Mouse (Mus musculus) heart, postnatal 0 days (tissue): ENCODE measurements around the gene Tns3. TPM values are rescaled to one million over a fixed set of nuclear protein-coding genes. Genes with fewer than 3 reads are reported as not detected.

ENCODE experiments used
- ATAC-seq: fragments of 200-750 bp; cut with Nextera tagmentation; 2 replicates; pipeline ENCODE4 v1.8.0; 2017; ENCODE audit warnings: low read depth, moderate number of reproducible peaks, moderate library complexity; ENCODE audit not compliant: insufficient read depth
- DNase-seq: peaks from one replicate; pipeline ENCODE4 v3.0.0-alpha.2; 2016; ENCODE audit warnings: low spot score
- H3K27ac ChIP-seq: fragments of 300-500 bp; sonication (generic); 2 replicates; pipeline ENCODE4 v1.5.1; 2014; ENCODE audit warnings: low read depth, mild to moderate bottlenecking
- H3K27me3 ChIP-seq: fragments of 300-500 bp; sonication (generic); 2 replicates; pipeline ENCODE4 v1.6.1; 2014; ENCODE audit warnings: low read length, mixed read lengths; ENCODE audit not compliant: control insufficient read depth, insufficient read depth
- H3K36me3 ChIP-seq: fragments of 300-500 bp; sonication (generic); replicated peaks from 2 replicates; pipeline ENCODE4 v1.6.1; 2014; ENCODE audit warnings: low read length, mixed read lengths; ENCODE audit not compliant: control insufficient read depth, insufficient read depth
- H3K4me1 ChIP-seq: fragments of 300-500 bp; sonication (generic); 2 replicates; pipeline ENCODE4 v1.6.1; 2014; ENCODE audit warnings: antibody characterized with exemption; ENCODE audit not compliant: control insufficient read depth, insufficient read depth
- H3K4me2 ChIP-seq: fragments of 300-500 bp; sonication (generic); 2 replicates; pipeline ENCODE4 v1.6.1; 2014; ENCODE audit warnings: low read depth, mild to moderate bottlenecking, low read length, moderate library complexity
- H3K4me3 ChIP-seq: fragments of 300-500 bp; sonication (generic); 2 replicates; pipeline ENCODE4 v1.5.1; 2014; ENCODE audit warnings: low read depth, low read length
- H3K9ac ChIP-seq: fragments of 300-500 bp; sonication (generic); replicated peaks from 2 replicates; pipeline ENCODE4 v1.6.1; 2014; ENCODE audit warnings: low read depth, low read length, mixed read lengths
- H3K9me3 ChIP-seq: fragments of 300-500 bp; sonication (generic); replicated peaks from 2 replicates; pipeline ENCODE4 v1.6.1; 2016; ENCODE audit warnings: low read length; ENCODE audit not compliant: control insufficient read depth
- CTCF ChIP-seq: IDR thresholded peaks from 2 replicates; pipeline ENCODE4 v1.5.1; 2016; ENCODE audit warnings: antibody characterized with exemption, control low read depth, low read depth
- EP300 ChIP-seq: IDR thresholded peaks from 2 replicates; pipeline ENCODE4 v1.6.1; 2016; ENCODE audit warnings: antibody characterized with exemption, low read depth
- WGBS: fragments of 180-500 bp; shearing (Covaris S2); extraction: QIAGEN DNeasy Blood & Tissue Kit; methylation state at CpG from one replicate; pipeline ENCODE4 v1.1.7; 2014; 5-methylcytosine and 5-hydroxymethylcytosine counted together
- polyA plus RNA-seq: library from polyadenylated mRNA; unstranded; fragments of >200 nt; fragmentation: Nextera tagmentation; extraction: Ambion mirVana; gene quantifications from 2 replicates; pipeline ENCODE4 v1.2.1, GENCODE M21; 2015
- total RNA-seq: library from RNA; depleted of rRNA; stranded (reverse); fragments of >200 nt; gene quantifications from 2 replicates; pipeline ENCODE4 v1.2.3, GENCODE M21; 2014; ENCODE audit warnings: low replicate concordance

The Tns3 gene
- total and polyA plus RNA-seq, 2 experiments from 2014 or later, result 7.6 to 31.7 TPM

DNA sequence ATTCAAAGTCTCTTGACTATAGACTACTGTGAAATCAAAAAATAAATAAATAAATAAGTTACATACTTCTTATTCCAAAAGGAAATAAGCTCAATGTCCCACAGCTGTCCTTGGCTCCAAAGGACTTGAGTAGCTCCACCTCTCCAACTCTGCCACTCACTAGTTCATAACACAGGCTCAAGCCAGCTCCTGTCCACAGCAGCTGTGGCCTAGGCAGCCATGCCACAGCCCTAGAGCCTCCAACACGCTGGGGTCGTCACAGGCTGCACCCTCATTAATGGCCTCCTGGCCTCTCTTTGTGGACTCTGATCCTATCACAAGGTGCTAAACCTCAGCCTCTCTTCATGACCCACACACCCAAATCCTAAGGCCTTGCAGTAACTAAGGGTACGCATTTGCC, 18.7 kb downstream of the Tns3 start:
- no peak for ATAC-seq
- H3K9ac ChIP-seq, result no peak overlapping the region
- no peaks in the 10 kb centered on the region for H3K36me3 ChIP-seq
- no peak overlapping the region for H3K4me3 ChIP-seq
- WGBS, result 77% methylated on average over 3 of the region's 3 CpGs
- H3K27me3 ChIP-seq, result no peaks in the 10 kb centered on the region
- no peak overlapping the region for H3K4me2 ChIP-seq
- no peak for DNase-seq
- H3K9me3 ChIP-seq, result no peaks in the 10 kb centered on the region
- H3K27ac ChIP-seq, result no peak overlapping the region
- peaks cover 24% of the 10 kb centered on the region for H3K4me1 ChIP-seq
- TF ChIP-seq EP300, result no peak

DNA sequence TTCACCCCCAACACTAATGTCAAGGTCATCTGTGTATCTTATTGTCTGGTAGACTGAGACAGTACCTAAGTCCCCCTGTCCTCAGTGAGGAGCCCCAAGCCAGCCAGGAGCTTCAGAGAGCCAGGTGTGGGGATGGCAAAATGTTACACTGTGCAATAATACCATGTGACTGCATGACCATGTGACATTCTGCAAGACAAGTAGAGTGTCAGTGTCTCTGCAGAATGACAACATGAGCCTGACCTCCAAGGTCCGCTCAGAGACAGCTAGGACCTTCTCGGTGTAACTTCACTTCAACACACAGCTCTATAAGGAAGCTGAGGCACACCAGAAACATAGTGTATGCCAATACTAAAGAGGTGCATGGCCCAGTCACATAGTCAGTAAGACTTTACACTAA, 20.1 kb downstream of the Tns3 start:
- H3K27ac ChIP-seq, result no peak overlapping the region
- H3K4me3 ChIP-seq, result no peak overlapping the region
- H3K9me3 ChIP-seq, result no peaks in the 10 kb centered on the region
- no peak overlapping the region for H3K4me2 ChIP-seq
- peaks cover 27% of the 10 kb centered on the region for H3K4me1 ChIP-seq
- WGBS, result 96% methylated on average over 2 of the region's 2 CpGs
- no peaks in the 10 kb centered on the region for H3K27me3 ChIP-seq
- ATAC-seq (no peak), DNase-seq (no peak)
- no peak for TF ChIP-seq EP300
- H3K9ac ChIP-seq, result no peak overlapping the region
- H3K36me3 ChIP-seq, result no peaks in the 10 kb centered on the region

DNA sequence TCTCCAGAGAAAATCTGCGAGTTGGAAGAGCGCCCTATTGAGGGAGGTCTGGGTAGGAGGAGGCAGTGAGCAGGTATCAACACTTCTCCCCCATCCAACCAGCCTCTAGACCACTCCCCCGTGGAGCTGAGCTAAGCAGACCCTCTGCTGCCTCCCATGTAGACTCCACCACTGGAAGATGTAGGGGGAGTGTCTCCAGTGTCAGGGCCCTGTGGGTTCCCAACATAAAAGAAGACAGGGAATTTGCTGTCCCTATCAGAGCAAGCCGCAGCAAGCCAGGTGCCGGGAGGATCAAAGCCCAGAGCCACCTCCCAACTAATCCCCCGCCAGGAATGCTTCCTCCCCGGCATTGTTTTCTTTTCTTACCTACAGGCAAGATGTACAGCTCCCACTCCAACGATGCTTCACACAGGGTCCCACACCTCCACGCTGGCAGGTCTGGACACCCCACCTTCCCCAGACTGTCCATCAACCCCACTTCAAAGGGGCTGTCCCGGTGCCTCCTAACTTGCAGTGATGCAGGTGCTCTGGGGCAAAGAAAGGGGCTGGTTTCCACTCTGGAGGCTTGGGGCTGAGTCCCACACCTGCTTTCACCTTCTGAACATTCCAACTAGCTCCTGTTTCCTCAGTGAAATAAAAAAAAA, 22.6 kb downstream of the Tns3 start:
- Histone ChIP-seq H3K36me3 (no peaks in the 10 kb centered on the region), H3K4me3 (no peak overlapping the region), H3K4me1 (peaks cover 22% of the 10 kb centered on the region), H3K4me2 (no peak overlapping the region), H3K27me3 (no peaks in the 10 kb centered on the region), H3K27ac (no peak overlapping the region), H3K9ac (no peak overlapping the region), H3K9me3 (no peaks in the 10 kb centered on the region)
- no peak for TF ChIP-seq CTCF
- TF ChIP-seq EP300, result no peak
- WGBS, result 45% methylated on average over 10 of the region's 10 CpGs
- ATAC-seq (no peak), DNase-seq (no peak)

GRCm38 (mm10) chr11:8639726-8640125, 24.6 kb downstream of the Tns3 start:
- no peak overlapping the region for H3K9ac ChIP-seq
- ATAC-seq (peak; percentile 29), DNase-seq (no peak)
- no peaks in the 10 kb centered on the region for H3K9me3 ChIP-seq
- no peaks in the 10 kb centered on the region for H3K27me3 ChIP-seq
- 84% methylated on average over 16 of the region's 16 CpGs for WGBS
- H3K4me3 ChIP-seq, result no peak overlapping the region
- H3K4me2 ChIP-seq, result no peak overlapping the region
- no peaks in the 10 kb centered on the region for H3K36me3 ChIP-seq
- H3K4me1 ChIP-seq, result peaks cover 25% of the 10 kb centered on the region
- H3K27ac ChIP-seq, result peak overlapping the region; percentile 53
- TF ChIP-seq EP300 (no peak), CTCF (no peak)

GRCm38 (mm10) chr11:8639007-8639718, 25.2 kb downstream of the Tns3 start:
- DNase-seq (no peak), ATAC-seq (peak; percentile 38; the same call in 1 of the 2 replicates)
- H3K4me2 ChIP-seq, result no peak overlapping the region
- no peaks in the 10 kb centered on the region for H3K36me3 ChIP-seq
- H3K4me1 ChIP-seq, result peaks cover 22% of the 10 kb centered on the region
- no peak overlapping the region for H3K9ac ChIP-seq
- peak overlapping the region; percentile 53 for H3K27ac ChIP-seq
- no peak overlapping the region for H3K4me3 ChIP-seq
- TF ChIP-seq CTCF (no peak), EP300 (no peak)
- no peaks in the 10 kb centered on the region for H3K27me3 ChIP-seq
- WGBS, result 37% methylated on average over 6 of the region's 6 CpGs
- no peaks in the 10 kb centered on the region for H3K9me3 ChIP-seq
